Mouse (Mus musculus): Measurements from ENCODE around the gene Gpr3.
A peak's percentile ranks its signal among the peaks of the same experiment; 100 is the strongest.

- TF ChIP-seq EP300 (IDR thresholded peaks at IDR 0.05; ENCODE audit: low read depth) (no peak), CTCF (IDR thresholded peaks at IDR 0.05; ENCODE audit: low read depth) (peak; percentile 85)
Measured at GRCm38 (mm10) chr4:133209366-133209765, 3.0 kb downstream of the Gpr3 start.
